Mouse (Mus musculus) Patski (cell line): ENCODE data around the gene Zfp62. TPM values are rescaled to one million over a fixed set of nuclear protein-coding genes. Genes with fewer than 3 reads are reported as not detected.

Source experiments
- ATAC-seq: fragments of 100-300 bp; one replicate; pipeline ENCODE4 v1.8.0; 2021
- CTCF ChIA-PET: fragments of 350-600 bp; sonication (Branson Sonifier 250); formaldehyde crosslinking; loops from one replicate; lab custom pipeline; 2022; ENCODE audit warnings: inconsistent platforms; lab: Charles Lee
- POLR2A ChIA-PET: fragments of 350-600 bp; sonication (Branson Sonifier 250); formaldehyde crosslinking; loops from one replicate; lab custom pipeline; 2022; ENCODE audit warnings: antibody characterized with exemption, inconsistent platforms; lab: Charles Lee
- DNase-seq: peaks from one replicate; pipeline ENCODE4 v3.0.0-alpha.2; 2011; ENCODE audit warnings: low read depth, low spot score
- H3K27me3 ChIP-seq: fragments of 371-371 bp; one replicate; pipeline ENCODE4 v1.5.1; 2021
- CTCF ChIP-seq: fragments of 100-300 bp; IDR thresholded peaks from one replicate; pipeline ENCODE4 v1.5.1; 2021
- in situ Hi-C: fragments of 300-500 bp; cut with MboI; formaldehyde crosslinking; loops from 3 replicates; pipeline ENCODE4 v1.11.1; 2018; ENCODE audit warnings: low pct_unique_long_range_greater_than_20kb, mixed read lengths
- polyA plus RNA-seq: library from polyadenylated mRNA; unstranded; gene quantifications from one replicate; pipeline ENCODE4 v1.2.3, GENCODE M21; 2021

Zfp62 gene
- polyA plus RNA-seq, 1 experiment from 2014 or later: 31.9 TPM

DNA sequence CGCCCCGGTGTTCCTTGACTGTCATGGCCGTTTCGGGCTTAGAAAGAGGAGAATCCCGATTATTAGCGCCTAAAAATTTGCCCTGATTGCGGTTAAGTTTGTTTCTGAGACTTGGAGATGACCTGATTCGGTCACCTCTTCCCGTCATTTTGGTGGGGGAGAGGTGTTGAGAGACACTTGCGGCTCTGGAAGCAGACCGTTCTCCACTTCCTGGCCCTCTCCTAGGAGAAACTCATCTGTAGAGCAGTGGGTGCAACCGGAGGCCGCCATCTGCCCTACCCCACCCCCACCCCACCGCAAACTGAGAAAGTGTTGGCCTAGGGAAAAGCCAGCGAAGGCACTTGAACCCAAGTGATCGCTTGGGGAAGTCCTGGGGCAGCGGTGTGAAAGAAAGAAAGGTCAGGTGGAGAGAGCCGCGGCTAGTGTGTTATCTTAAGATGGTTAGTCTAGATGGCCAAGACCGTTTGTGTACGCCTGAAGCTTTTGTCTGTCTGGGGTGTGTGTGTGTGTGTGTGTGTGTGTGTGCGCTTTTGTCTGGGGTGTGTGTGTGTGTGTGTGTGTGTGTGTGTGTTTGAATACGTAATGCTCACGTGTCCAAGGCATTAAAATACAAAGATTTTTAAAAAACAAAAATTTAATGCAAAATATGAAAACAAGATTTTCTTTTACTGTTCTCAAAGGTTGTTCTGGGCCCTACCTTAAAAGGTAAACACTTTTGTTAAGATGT lies 842 bp downstream of the Zfp62 start:
- in situ Hi-C loops: no loop called here

DNA sequence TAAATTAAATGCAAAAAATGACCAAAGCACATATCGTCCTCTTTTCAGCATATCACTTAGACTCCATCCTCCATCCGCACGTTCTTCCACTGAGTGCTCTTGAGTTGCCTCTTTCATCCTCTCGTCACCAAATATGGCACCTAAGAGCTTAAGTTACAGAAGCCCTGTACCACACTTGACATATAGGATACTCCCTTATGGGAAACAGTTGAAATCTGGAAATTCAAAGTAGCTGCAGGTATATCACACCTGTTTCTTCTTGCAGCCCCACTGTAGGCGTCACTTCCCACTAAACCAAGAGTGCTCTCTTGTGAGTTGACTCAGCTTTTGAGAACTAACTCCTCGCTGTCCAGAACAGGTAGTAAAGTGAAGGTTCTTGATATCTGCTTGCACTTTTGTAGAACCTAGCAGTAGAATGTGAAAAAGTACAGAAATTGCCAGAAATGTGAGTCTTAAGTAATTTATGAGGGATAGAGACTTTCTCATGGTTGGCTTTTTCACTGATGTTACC lies 2.0 kb downstream of the Zfp62 start:
- ATAC-seq (no peak), DNase-seq (no peak)
- ChIA-PET POLR2A (no interaction called here), CTCF (interaction anchor here (1.3 to 2.3 kb wide), 2 partner anchors 30 to 61 kb away, joined by 3 to 7 read pairs; no protein-coding TSS in a partner anchor)
- TF ChIP-seq CTCF: no peak
- in situ Hi-C loops: no loop called here
- H3K27me3 ChIP-seq: no peaks in the 10 kb centered on the region

More for the DNA sequence above, 842 bp downstream of the Zfp62 start:
- POLR2A ChIA-PET: interaction anchor here (0.8 kb wide), 1 partner anchor 16 kb away, joined by 4 read pairs; no protein-coding TSS in a partner anchor
- DNase-seq (no peak), ATAC-seq (peak; percentile 54)
- CTCF ChIA-PET: interaction anchor here (0.7 to 2.3 kb wide), 2 partner anchors 63 to 67 kb away, joined by 3 to 7 read pairs; no protein-coding TSS in a partner anchor
- H3K27me3 ChIP-seq: no peaks in the 10 kb centered on the region
- no peak for TF ChIP-seq CTCF

DNA sequence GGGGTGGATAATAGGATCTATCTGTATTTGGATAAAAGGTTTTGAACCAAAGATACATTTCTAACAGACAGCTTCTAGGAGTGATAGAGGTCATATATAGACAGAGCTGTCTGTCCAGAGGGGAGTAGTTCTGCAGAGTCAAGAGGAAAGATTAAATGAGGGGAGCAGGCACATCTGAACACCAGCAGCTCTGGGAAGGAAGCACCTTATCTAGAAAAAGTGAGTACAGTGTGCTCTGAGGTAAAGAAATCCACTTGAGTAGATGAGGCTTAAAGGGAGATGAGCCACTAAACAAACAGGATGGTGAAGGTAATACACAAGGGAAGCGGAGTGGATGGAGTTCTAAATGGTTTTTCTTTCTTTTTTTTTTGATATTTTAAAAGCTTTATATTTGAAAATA lies 4.4 kb downstream of the Zfp62 start:
- ATAC-seq: no peak
- POLR2A ChIA-PET: no interaction called here

DNA sequence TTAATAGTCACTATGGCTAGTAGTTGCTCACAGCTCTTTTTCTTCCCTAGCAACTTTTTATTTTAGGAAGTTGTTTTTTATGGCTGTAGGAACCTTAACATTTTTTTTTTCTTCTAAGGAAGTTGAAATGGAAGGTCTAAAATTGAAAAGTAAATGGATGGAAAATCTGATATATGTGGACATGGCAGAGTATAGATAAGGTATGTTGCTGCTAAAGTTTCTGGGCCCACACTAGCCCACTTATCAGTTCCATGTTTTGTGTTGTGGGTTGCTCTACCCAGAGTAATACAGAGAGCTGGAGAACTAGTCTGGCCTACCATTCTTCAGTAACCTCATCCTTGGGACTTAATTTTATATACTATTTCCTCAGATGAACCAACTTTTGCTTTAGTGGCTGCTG lies 9.5 kb downstream of the Zfp62 start:
- CTCF ChIA-PET: interaction anchor here (0.9 to 1.7 kb wide), 2 partner anchors 20 to 29 kb away, joined by 3 to 4 read pairs; no protein-coding TSS in a partner anchor

More for the DNA sequence above, 4.4 kb downstream of the Zfp62 start:
- CTCF ChIA-PET: interaction anchor here (0.8 to 2.4 kb wide), 2 partner anchors 23 to 39 kb away, joined by 3 to 7 read pairs; no protein-coding TSS in a partner anchor
- no peaks in the 10 kb centered on the region for H3K27me3 ChIP-seq
- in situ Hi-C loops: no loop called here
- DNase-seq: no peak
- TF ChIP-seq CTCF: no peak

DNA sequence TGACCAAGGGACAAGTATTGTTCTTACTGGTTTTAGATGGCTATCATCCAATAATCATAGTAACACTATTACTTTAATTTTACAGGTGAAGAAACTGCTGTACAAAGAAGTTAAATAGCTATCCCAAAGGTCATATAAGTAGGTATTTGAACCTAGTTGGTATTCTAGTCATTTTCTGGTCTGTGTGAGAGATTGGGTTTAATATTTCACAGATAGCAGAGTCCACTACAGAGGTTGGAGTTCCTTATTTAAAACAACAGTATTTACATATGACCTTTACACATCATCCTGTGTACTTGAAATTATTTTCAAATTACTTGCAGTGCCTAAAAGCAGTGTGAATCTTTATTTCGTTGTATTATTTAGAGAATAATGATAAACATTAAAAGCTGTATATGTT lies 10.4 kb downstream of the Zfp62 start:
- DNase-seq (no peak), ATAC-seq (no peak)
- no peak for TF ChIP-seq CTCF
- in situ Hi-C loops: no loop called here
- H3K27me3 ChIP-seq: no peaks in the 10 kb centered on the region
- ChIA-PET CTCF (interaction anchor here (0.9 to 1.7 kb wide), 2 partner anchors 19 to 28 kb away, joined by 3 to 4 read pairs; no protein-coding TSS in a partner anchor), POLR2A (interaction anchor here (0.6 kb wide), 1 partner anchor 32 kb away, joined by 4 read pairs; no protein-coding TSS in a partner anchor)

More for the DNA sequence above, 9.5 kb downstream of the Zfp62 start:
- H3K27me3 ChIP-seq: no peaks in the 10 kb centered on the region
- POLR2A ChIA-PET: interaction anchor here (0.7 kb wide), 1 partner anchor 29 kb away, joined by 3 read pairs; no protein-coding TSS in a partner anchor
- no peak for TF ChIP-seq CTCF
- in situ Hi-C loops: no loop called here
- DNase-seq (no peak), ATAC-seq (no peak)

DNA sequence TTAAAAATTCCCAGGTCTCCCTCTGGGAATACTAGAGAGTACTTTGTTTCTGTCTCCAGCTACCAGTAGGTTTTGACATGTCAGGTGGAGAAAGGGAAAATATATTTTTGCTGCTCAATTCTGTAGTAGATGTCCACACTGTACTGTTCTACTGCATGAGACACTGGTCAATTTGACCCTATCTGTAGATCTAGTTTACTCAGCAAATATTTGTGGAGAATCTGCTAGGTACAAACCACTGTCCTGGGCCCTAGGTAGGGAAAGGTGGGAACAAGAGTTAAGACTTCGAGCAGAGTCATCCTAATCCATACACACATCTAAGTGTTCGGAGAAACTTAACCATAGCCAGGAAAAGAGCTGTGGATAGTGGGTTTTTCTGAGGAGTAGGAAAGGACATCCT lies 16.2 kb downstream of the Zfp62 start:
- no peaks in the 10 kb centered on the region for H3K27me3 ChIP-seq
- ATAC-seq: no peak
- in situ Hi-C loops: no loop called here
- DNase-seq: no peak
- TF ChIP-seq CTCF: no peak
- CTCF ChIA-PET: interaction anchor here (1.6 kb wide), 1 partner anchor 16 kb away, joined by 5 read pairs; no protein-coding TSS in a partner anchor
- POLR2A ChIA-PET: interaction anchor here (0.9 kb wide), 1 partner anchor 15 kb away, joined by 4 read pairs; no protein-coding TSS in a partner anchor

DNA sequence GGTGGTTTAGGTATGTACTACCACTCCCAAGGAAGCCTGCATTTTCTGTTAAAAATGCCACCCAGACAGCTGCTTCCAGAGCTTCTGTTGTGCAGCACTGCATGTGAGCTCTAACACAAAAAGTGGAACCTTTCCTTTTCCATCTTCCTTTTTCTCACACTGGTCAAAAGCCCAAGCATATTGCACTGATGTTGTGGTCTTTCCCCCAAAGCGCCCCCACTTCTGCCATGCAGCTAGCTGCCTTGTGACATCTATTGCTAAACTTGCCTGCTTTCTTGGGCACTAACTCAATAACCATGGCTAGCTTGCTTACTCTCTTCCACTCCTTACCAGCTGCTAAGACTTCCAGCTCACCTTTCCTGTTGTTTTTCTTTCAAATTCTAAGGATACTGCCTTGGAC lies 21.4 kb downstream of the Zfp62 start:
- ChIA-PET CTCF (no interaction called here), POLR2A (no interaction called here)
- ATAC-seq (no peak), DNase-seq (no peak)
- H3K27me3 ChIP-seq: no peaks in the 10 kb centered on the region
- in situ Hi-C loops: no loop called here
- no peak for TF ChIP-seq CTCF

DNA sequence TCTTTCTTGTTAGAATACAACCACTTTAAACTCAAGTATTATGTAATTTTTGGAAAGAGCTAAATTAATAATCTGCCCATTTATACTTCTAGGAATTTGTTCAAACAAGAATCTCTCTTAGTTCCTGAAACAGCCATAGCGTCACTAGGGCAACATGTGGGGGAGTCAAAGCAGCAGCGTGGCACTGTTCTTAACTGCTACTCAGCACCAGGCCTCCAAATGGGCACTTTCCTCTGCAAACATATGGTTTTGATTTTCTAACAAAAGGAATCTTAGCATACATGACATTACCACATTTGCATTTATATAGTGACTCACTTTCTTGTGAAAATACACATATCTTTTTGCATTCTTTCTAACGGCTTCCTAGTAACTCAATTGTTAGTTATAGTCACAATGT lies 29.7 kb downstream of the Zfp62 start:
- POLR2A ChIA-PET: no interaction called here

DNA sequence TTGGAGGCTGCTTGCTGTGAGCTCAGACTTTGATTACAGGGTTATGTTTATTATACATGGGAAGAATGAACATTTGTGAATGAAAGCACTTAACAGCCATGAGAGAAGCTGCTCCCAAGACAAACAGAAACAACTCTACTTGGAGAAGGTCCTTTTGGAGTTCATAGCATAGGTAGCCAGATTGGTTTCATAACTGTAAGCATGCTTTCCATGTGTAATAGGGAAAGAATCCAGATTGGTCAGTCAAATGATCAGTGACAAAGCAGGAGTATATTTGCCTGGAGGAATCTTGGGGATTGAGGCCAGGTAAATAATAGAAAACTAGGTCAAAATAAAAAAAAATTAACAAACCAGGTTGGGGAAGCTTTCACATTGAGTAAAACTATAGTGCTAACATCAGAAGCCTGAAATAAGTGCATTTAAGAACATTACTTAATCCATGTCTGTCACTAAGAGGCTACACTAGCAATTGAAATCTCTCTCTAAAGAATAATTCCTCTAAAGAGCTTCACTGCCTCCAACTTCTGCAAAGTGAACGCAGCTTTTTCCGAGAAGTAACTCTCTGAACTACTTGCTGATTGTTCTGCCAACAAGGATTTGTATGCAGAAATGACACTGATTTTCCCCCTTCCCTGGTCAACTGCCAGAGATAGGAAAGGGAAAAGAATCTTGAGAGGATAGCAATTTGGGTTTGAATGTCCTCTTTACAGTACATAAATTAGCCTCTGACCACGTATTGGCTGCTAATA lies 32.5 kb downstream of the Zfp62 start:
- ChIA-PET CTCF (interaction anchor here (0.7 to 1.8 kb wide), 5 partner anchors 10 to 36 kb away, joined by 3 to 5 read pairs (median 3); no protein-coding TSS in a partner anchor), POLR2A (interaction anchor here (1.0 kb wide), 1 partner anchor 33 kb away, joined by 4 read pairs; the partner anchor contains the start of gene Zfp62)
- in situ Hi-C loops: no loop called here
- TF ChIP-seq CTCF: no peak
- ATAC-seq: no peak
- H3K27me3 ChIP-seq: no peaks in the 10 kb centered on the region
- DNase-seq: no peak

More for the DNA sequence above, 29.7 kb downstream of the Zfp62 start:
- TF ChIP-seq CTCF: no peak
- CTCF ChIA-PET: interaction anchor here (1.0 to 1.3 kb wide), 2 partner anchors 19 to 35 kb away, joined by 3 to 4 read pairs; no protein-coding TSS in a partner anchor
- in situ Hi-C loops: no loop called here
- no peaks in the 10 kb centered on the region for H3K27me3 ChIP-seq
- DNase-seq: no peak
- ATAC-seq: no peak

DNA sequence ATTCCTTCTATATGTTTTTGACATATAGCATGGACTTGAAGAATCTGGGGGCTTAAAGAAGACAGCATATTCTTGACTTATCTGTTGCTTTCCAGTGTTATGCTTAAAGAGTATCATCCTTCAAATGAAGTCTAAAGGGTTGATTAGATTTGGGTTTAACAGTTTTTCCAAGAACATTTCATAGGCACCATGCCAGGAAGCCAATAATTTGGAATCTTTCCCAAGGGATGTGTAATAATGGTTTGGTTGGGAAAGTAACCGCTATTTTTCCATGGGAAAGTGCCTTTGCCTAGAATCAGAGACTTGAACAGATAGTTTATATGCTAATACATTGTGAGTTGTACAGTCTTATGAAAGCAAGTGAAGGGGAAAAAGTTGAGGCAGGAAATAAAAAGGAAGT lies 33.8 kb downstream of the Zfp62 start:
- ChIA-PET POLR2A (no interaction called here), CTCF (no interaction called here)
- in situ Hi-C loops: no loop called here
- no peak for DNase-seq
- no peak for ATAC-seq
- H3K27me3 ChIP-seq: no peaks in the 10 kb centered on the region
- TF ChIP-seq CTCF: no peak
